Mouse (Mus musculus) lung, adult 2 months (tissue): ENCODE measurements around the gene Pik3ca.

ENCODE experiments used
- CTCF ChIP-seq: fragments of 200-500 bp; IDR thresholded peaks from 2 replicates; pipeline ENCODE4 v1.5.1; 2011; ENCODE audit warnings: mild to moderate bottlenecking, low read length, control low read depth; ENCODE audit not compliant: insufficient read depth
- POLR2A ChIP-seq: fragments of 200-500 bp; IDR thresholded peaks from 2 replicates; pipeline ENCODE4 v1.6.1; 2011; ENCODE audit warnings: low read depth, mild to moderate bottlenecking, control low read depth, low read length, borderline replicate concordance; ENCODE audit errors: extremely low read depth

GRCm38 (mm10) chr3:32441710-32442109 lies 44.2 kb downstream of the Pik3ca start:
- TF ChIP-seq CTCF (0 out of 2 replicates have a peak, but pooled peaks have one; percentile 8), POLR2A (no peak)
